Comparison of ENCODE assay signal across 8 mouse cellular contexts in genomic region chr5:30908426-30909299, GRCm38 (mm10). TPM values are rescaled to one million over a fixed set of nuclear protein-coding genes. Genes with fewer than 3 reads are reported as not detected.
DNase-seq lines count a peak whose midpoint lies in the region; ATAC-seq and TF ChIP-seq lines count a peak whose summit lies in the region.

No protein-coding gene starts in this region.

- H3K36me3 ChIP-seq in heart, embryonic 13.5 days: peaks cover 25% of the 10 kb centered on the region
- H3K36me3 ChIP-seq in limb, embryonic 11.5 days (ENCODE audit: control insufficient read depth, insufficient read depth, low read length): peaks cover 10% of the 10 kb centered on the region
- H3K36me3 ChIP-seq in neural tube, embryonic 13.5 days: peaks cover 26% of the 10 kb centered on the region

- no peaks in the 10 kb centered on the region for H3K9me3 ChIP-seq in heart, embryonic 13.5 days
- no peaks in the 10 kb centered on the region for H3K9me3 ChIP-seq in limb, embryonic 11.5 days (ENCODE audit: control insufficient read depth, low read length)
- H3K9me3 ChIP-seq in neural tube, embryonic 13.5 days: no peaks in the 10 kb centered on the region

- peak overlapping the region; percentile 79 for H3K4me3 ChIP-seq in gastrocnemius, adult 2 months
- H3K4me3 ChIP-seq in brown adipose tissue, adult 24 weeks (ENCODE audit: insufficient read depth, low read depth, low read length): peak overlapping the region; percentile 68
- peak overlapping the region; percentile 83 for H3K4me3 ChIP-seq in heart, embryonic 13.5 days
- H3K4me3 ChIP-seq in limb, embryonic 11.5 days (ENCODE audit: low read depth, low read length): peak overlapping the region; percentile 76
- H3K4me3 ChIP-seq in neural tube, embryonic 13.5 days: peak overlapping the region; percentile 79

- H3K4me2 ChIP-seq in heart, embryonic 13.5 days: peak overlapping the region; percentile 95
- H3K4me2 ChIP-seq in limb, embryonic 11.5 days (ENCODE audit: low read depth, severe bottlenecking): peak overlapping the region; percentile 94
- H3K4me2 ChIP-seq in neural tube, embryonic 13.5 days: peak overlapping the region; percentile 98

- DNase-seq in gastrocnemius, adult 2 months: no peak
- DNase-seq in gastrocnemius, postnatal 36 days: no peak
- peak; percentile 70 for DNase-seq in limb, embryonic 11.5 days (ENCODE audit: low spot score)
- DNase-seq in T-cell, adult 2 months (ENCODE audit: low spot score): no peak
- no peak for DNase-seq in layer of hippocampus, adult 9-11 months

- H3K4me1 ChIP-seq in brown adipose tissue, adult 24 weeks (ENCODE audit: control insufficient read depth, insufficient read depth, insufficient read length, low read length): peaks cover 36% of the 10 kb centered on the region
- H3K4me1 ChIP-seq in heart, embryonic 13.5 days: peaks cover 80% of the 10 kb centered on the region
- peaks cover 48% of the 10 kb centered on the region for H3K4me1 ChIP-seq in limb, embryonic 11.5 days (ENCODE audit: control insufficient read depth, insufficient read depth, low read length)
- peaks cover 50% of the 10 kb centered on the region for H3K4me1 ChIP-seq in neural tube, embryonic 13.5 days (replicated peaks)

- ATAC-seq in heart, embryonic 13.5 days (ENCODE audit: extremely low read depth, insufficient number of reproducible peaks, low FRiP score, low TSS enrichment): peak; percentile 22; the same call in 1 of the 2 replicates
- no peak for ATAC-seq in limb, embryonic 11.5 days (ENCODE audit: insufficient number of reproducible peaks, low FRiP score, low TSS enrichment, low read depth)
- ATAC-seq in neural tube, embryonic 13.5 days (ENCODE audit: low read depth): no peak; the same call in 1 of the 2 replicates

- WGBS in heart, embryonic 13.5 days: 25% methylated on average over 13 of the region's 13 CpGs
- 25% methylated on average over 13 of the region's 13 CpGs for WGBS in limb, embryonic 11.5 days
- 47% methylated on average over 13 of the region's 13 CpGs for WGBS in neural tube, embryonic 13.5 days

- H3K27me3 ChIP-seq in heart, embryonic 13.5 days (replicated peaks): no peaks in the 10 kb centered on the region
- H3K27me3 ChIP-seq in limb, embryonic 11.5 days (ENCODE audit: control insufficient read depth, insufficient read depth, low read length): no peaks in the 10 kb centered on the region
- no peaks in the 10 kb centered on the region for H3K27me3 ChIP-seq in neural tube, embryonic 13.5 days

- no peak for TF ChIP-seq CTCF in gastrocnemius, adult 2 months (IDR thresholded peaks at IDR 0.05)

- intact Hi-C loops in gastrocnemius, adult 2 months (cut with DNase I): no loop called here
- intact Hi-C loops in gastrocnemius, postnatal 36 days (cut with DNase I): loop anchor here (5.0 kb wide), 1 partner anchor 196 kb away; the partner anchor contains the start of gene Dpysl5

- H3K27ac ChIP-seq in gastrocnemius, adult 2 months: peak overlapping the region; percentile 94
- H3K27ac ChIP-seq in brown adipose tissue, adult 24 weeks (replicated peaks; ENCODE audit: low read depth, low read length): peak overlapping the region; percentile 76
- H3K27ac ChIP-seq in heart, embryonic 13.5 days (replicated peaks): peak overlapping the region; percentile 99
- H3K27ac ChIP-seq in limb, embryonic 11.5 days (replicated peaks; ENCODE audit: low read depth, low read length): peak overlapping the region; percentile 96
- H3K27ac ChIP-seq in neural tube, embryonic 13.5 days (replicated peaks): peak overlapping the region; percentile 87

- H3K9ac ChIP-seq in heart, embryonic 13.5 days: peak overlapping the region; percentile 94
- peak overlapping the region; percentile 69; the same call in 1 of the 2 replicates for H3K9ac ChIP-seq in limb, embryonic 11.5 days (ENCODE audit: low read length)
- H3K9ac ChIP-seq in neural tube, embryonic 13.5 days: peak overlapping the region; percentile 81

RNA-seq across cellular contexts. Expression of gene Ost4, which starts 1.1 kb away (rescaled TPM):
- 100 to 1,000 TPM; 103 to 121 TPM for total RNA-seq in gastrocnemius, adult 2 months (2021)
- total RNA-seq in gastrocnemius, postnatal 36 days (2021): 10 to 100 TPM; 94.1 to 99.6 TPM
- polyA plus RNA-seq in brown adipose tissue, adult 24 weeks (2012; ENCODE audit: insufficient read depth, insufficient read length, missing spikeins): 357 and 467 TPM in 2 replicates
- polyA plus RNA-seq in heart, embryonic 13.5 days (2015; fragmentation: Nextera tagmentation; extraction: Ambion mirVana): 421 and 441 TPM in 2 replicates
- polyA plus RNA-seq in limb, embryonic 11.5 days (2014; fragmentation: Nextera tagmentation; extraction: Ambion mirVana): 384 and 395 TPM in 2 replicates
- 258 and 278 TPM in 2 replicates for polyA plus RNA-seq in neural tube, embryonic 13.5 days (2015; fragmentation: Nextera tagmentation; extraction: Ambion mirVana)

RNA-seq across cellular contexts. Expression of gene Emilin1, which starts 4.5 kb away (rescaled TPM):
- 1 to 10 TPM; 2.7 to 7.7 TPM for total RNA-seq in gastrocnemius, adult 2 months (2021)
- total RNA-seq in gastrocnemius, postnatal 36 days (2021): 1 to 10 TPM; 4.8 to 7.0 TPM
- polyA plus RNA-seq in brown adipose tissue, adult 24 weeks (2012; ENCODE audit: insufficient read depth, insufficient read length, missing spikeins): 2.4 and 3.6 TPM in 2 replicates
- polyA plus RNA-seq in heart, embryonic 13.5 days (2015; fragmentation: Nextera tagmentation; extraction: Ambion mirVana): 166 and 168 TPM in 2 replicates
- 117 and 122 TPM in 2 replicates for polyA plus RNA-seq in limb, embryonic 11.5 days (2014; fragmentation: Nextera tagmentation; extraction: Ambion mirVana)
- 30.7 and 43.9 TPM in 2 replicates for polyA plus RNA-seq in neural tube, embryonic 13.5 days (2015; fragmentation: Nextera tagmentation; extraction: Ambion mirVana)

RNA-seq across cellular contexts. Expression of gene Khk, which starts 12.6 kb away (rescaled TPM):
- total RNA-seq in gastrocnemius, adult 2 months (2021): 10 to 100 TPM; 29.2 to 30.8 TPM
- total RNA-seq in gastrocnemius, postnatal 36 days (2021): 10 to 100 TPM; 27.1 to 30.3 TPM
- 27.8 and 28.8 TPM in 2 replicates for polyA plus RNA-seq in brown adipose tissue, adult 24 weeks (2012; ENCODE audit: insufficient read depth, insufficient read length, missing spikeins)
- 10.2 and 11.7 TPM in 2 replicates for polyA plus RNA-seq in heart, embryonic 13.5 days (2015; fragmentation: Nextera tagmentation; extraction: Ambion mirVana)
- polyA plus RNA-seq in limb, embryonic 11.5 days (2014; fragmentation: Nextera tagmentation; extraction: Ambion mirVana): 5.4 and 7.9 TPM in 2 replicates
- polyA plus RNA-seq in neural tube, embryonic 13.5 days (2015; fragmentation: Nextera tagmentation; extraction: Ambion mirVana): 11.4 and 11.9 TPM in 2 replicates

RNA-seq across cellular contexts. Expression of gene Agbl5, which starts 20.2 kb away (rescaled TPM):
- 1 to 10 TPM; 1.6 to 2.3 TPM for total RNA-seq in gastrocnemius, adult 2 months (2021)
- total RNA-seq in gastrocnemius, postnatal 36 days (2021): 1 to 10 TPM; 1.6 to 3.0 TPM
- 1.7 and 2.9 TPM in 2 replicates for polyA plus RNA-seq in brown adipose tissue, adult 24 weeks (2012; ENCODE audit: insufficient read depth, insufficient read length, missing spikeins)
- 9.9 and 11.5 TPM in 2 replicates for polyA plus RNA-seq in heart, embryonic 13.5 days (2015; fragmentation: Nextera tagmentation; extraction: Ambion mirVana)
- 33.0 and 35.7 TPM in 2 replicates for polyA plus RNA-seq in limb, embryonic 11.5 days (2014; fragmentation: Nextera tagmentation; extraction: Ambion mirVana)
- 25.8 and 29.3 TPM in 2 replicates for polyA plus RNA-seq in neural tube, embryonic 13.5 days (2015; fragmentation: Nextera tagmentation; extraction: Ambion mirVana)

RNA-seq across cellular contexts. Expression of gene Cgref1, which starts 36.7 kb away (rescaled TPM):
- 1 to 10 TPM; 2.0 to 2.9 TPM for total RNA-seq in gastrocnemius, adult 2 months (2021)
- total RNA-seq in gastrocnemius, postnatal 36 days (2021): 1 to 10 TPM; 2.5 TPM
- 1.0 TPM in 1 of 2 replicates, not detected in the other for polyA plus RNA-seq in brown adipose tissue, adult 24 weeks (2012; ENCODE audit: insufficient read depth, insufficient read length, missing spikeins)
- polyA plus RNA-seq in heart, embryonic 13.5 days (2015; fragmentation: Nextera tagmentation; extraction: Ambion mirVana): 3.9 and 4.7 TPM in 2 replicates
- 2.2 and 2.7 TPM in 2 replicates for polyA plus RNA-seq in limb, embryonic 11.5 days (2014; fragmentation: Nextera tagmentation; extraction: Ambion mirVana)
- 33.7 and 38.1 TPM in 2 replicates for polyA plus RNA-seq in neural tube, embryonic 13.5 days (2015; fragmentation: Nextera tagmentation; extraction: Ambion mirVana)
